Mouse (Mus musculus) testis, adult 2 months (tissue): ENCODE data around the gene Akt3.

ENCODE experiments used
- CTCF ChIP-seq: fragments of 200-500 bp; IDR thresholded peaks from 2 replicates; pipeline ENCODE4 v1.5.1; 2012; ENCODE audit warnings: low read depth, mild to moderate bottlenecking, inconsistent platforms, low read length, moderate library complexity; ENCODE audit not compliant: control insufficient read depth, insufficient read depth, insufficient replicate concordance
- POLR2A ChIP-seq: fragments of 200-500 bp; IDR thresholded peaks from 2 replicates; pipeline ENCODE4 v1.6.1; 2012; ENCODE audit warnings: low read depth, mild to moderate bottlenecking, inconsistent platforms, low read length, moderate library complexity; ENCODE audit not compliant: control insufficient read depth

DNA sequence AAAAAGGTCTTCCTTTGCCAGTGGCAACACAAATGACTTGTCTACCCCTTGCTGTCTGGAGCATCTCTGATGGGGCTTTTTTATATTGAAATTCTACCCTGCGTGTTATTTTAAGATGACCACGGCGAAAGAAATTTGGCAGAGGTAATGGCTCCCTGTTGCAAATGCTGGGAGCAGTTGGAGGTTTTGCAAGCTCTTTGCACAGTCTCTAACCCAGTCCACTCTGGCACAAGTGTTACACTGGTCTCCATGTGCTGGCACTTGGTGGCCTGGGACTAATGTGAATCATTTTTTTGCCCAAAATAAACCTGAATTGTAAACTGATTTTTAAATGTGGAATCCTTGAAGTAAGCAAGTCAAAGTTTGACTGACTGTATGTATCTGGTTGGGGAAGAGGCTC lies 244.2 kb downstream of the Akt3 start:
- TF ChIP-seq POLR2A (no peak), CTCF (no peak)
